Mouse (Mus musculus) mature B cell (primary cell): Measurements from ENCODE around the gene Fam173a.

Experiments used
- in situ Hi-C: fragments of 300-500 bp; cut with MboI; formaldehyde crosslinking; loops from 2 replicates; pipeline ENCODE4 v1.14.3; 2019

The Fam173a gene

DNA sequence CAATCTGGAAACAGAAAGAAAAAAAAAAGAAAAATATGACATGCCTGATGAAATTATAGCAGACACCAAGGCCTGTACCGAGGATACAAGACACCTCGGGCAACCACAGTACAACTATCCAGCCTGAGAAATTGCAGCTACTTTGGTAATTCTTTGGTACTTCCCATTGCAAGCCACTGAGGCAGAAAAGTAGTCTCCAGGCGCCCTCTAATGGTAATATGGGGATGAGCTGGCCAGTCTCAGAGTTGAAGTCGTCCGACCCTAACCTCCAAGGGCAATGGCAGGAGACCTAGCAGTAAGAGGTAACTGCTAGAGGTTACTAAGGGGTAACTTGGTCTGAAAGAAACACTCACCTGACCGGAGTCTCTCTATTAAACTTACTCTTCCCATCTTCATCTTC, 8.3 kb upstream of the Fam173a start:
- in situ Hi-C loops, result loop anchor here (5.0 kb wide), 1 partner anchor 34 kb away; no protein-coding TSS in a partner anchor

DNA sequence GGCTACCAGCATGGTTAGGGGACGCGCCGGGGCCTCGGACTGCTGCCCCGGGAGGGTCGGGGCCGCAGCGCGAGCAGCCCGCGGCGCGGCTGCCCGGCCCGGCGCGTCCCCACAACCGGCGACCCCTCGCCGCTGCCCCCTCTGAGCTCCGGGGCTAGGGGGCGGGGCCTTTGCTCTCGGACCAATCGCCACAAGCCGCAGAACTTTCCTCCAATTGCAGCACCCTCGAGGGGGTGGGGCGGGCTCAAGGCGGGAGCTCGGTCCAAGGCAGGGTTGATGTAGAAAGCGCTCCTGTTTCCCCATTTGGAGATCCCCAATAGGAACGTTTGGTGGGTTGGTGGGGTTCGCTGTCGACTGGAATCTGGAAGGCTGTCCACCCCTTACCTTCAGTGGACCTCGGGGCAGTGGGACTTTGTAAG, 4.3 kb upstream of the Fam173a start, which contains the start of gene Metrn:
Metrn (minus strand) TSS at position 186 of the 419 bp plus-strand sequence.
- in situ Hi-C loops, result no loop called here

DNA sequence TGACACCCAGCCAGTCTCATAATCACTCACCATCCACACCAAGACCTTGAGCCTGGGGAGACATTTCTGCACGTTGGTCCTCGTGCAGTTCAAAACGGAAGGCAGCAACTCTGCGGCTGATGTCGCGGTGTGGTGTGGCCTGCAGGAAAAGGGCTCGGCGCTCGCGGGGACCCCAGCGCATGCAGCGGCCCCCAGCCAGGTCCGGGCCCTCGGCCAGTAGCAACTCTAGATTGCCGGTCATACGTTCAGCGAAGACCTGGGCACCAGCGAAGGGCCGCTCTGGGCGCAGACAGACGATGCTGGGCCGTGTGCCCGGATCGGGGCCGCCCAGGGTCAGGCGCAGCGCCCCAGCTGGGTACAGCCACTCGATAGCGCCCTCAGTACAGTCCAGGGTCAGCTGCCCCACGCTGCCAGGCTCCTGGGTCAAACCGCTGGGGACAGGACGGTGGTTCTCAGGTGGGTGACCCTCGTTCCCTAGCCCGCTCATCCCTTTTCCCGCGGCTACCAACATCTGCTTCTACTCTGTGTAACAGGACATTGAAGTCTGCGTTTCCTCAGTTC, 3.6 kb upstream of the Fam173a start:
- in situ Hi-C loops, result no loop called here

DNA sequence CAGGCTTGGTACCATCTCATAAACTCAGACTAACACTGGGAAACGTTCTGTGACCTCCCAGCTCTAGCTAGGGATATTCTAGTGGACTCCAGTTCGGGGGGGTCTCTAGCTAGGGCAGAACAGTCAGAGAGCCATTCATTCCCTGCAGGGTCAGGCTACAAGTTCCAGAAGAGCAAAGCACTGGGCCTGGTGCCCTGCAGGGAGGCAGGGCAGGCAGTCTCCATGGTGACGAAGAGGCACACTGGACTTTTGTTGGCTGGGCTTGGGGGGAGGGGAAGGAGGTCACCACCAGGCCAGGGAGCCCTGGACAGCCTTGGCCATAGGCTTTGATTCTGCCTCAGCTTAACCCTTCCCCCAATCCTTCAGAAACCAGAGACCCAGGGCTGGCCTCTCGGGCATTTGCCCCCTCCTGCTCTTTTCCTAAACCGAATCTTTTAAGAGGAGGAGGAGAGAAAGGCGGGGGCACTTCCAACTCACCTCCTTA, 3.0 kb upstream of the Fam173a start, which contains the start of gene AC134908.4:
AC134908.4 (minus strand) TSS at position 51 of the 484 bp plus-strand sequence.
- in situ Hi-C loops, result no loop called here

DNA sequence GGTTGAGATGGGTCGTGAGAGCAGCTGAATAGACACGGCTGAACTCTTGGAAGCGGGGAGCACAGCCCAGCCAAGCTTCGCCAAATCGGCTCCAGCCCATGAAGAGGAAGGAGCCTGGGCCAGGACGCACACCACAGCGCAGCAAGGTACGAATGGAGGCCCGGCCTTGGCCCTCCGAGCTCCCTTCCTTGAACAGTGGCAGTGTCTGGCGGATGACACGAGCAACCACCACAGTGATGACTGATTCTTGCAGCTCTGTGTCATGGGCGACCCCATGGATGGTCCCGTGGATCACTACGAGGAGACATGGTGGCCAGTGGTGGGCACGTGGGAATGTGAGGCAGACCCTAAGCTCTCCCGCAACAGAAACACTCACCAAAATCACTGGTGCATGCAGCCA, 2.3 kb upstream of the Fam173a start:
- in situ Hi-C loops, result no loop called here

DNA sequence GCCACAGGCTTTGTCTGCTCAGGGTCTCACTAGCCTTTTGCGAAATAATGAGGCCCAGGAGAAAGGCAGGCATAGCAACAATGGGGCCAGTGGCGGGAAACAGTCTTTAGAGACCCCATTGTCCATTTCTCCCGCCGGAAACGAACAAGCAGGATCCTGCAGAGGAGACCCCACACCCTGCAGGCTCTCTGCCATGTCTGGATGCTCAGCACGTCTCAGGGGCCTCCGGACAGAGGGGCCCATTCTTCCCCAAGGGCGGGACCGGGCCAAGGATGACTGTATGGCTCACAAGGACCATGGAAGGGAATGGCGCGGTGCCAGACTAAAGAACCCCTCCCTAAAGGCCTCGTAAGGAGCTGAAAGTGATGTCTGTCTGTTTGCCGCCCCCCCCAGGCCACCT, 1.5 kb upstream of the Fam173a start:
- in situ Hi-C loops, result no loop called here

DNA sequence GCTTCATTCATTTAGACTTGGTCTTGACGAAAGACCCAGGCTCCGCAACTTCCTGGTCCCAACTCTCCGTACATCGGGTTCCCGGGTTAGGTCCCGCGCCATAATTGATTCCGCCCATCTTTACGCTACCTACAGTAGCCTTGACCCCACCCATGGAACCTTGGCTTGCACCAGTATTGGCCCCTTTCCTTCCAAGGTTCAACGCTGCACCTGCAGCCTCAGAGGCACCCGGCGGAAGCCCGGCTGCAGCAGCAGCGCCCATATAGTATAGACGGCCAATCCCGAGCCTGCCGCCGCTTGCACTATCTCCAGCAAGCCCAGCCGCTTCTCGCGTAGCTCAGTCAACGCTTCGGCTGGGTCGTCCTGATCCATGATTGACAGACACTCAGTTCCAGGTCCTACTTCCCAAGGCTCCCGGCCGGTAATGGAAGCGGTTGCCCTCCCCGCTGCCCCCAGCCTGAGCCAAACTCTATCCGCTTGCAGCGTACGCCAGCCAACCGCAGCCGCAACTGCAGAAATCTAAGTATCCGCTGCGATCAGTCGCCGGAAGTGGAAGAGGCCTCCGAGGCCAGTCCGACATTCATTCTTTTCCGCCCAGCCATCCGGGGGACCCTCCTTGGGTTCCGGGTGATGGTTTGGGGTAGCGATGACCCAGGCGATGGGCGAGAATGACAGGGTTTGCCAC, 716 bp downstream of the Fam173a start:
- in situ Hi-C loops, result no loop called here

DNA sequence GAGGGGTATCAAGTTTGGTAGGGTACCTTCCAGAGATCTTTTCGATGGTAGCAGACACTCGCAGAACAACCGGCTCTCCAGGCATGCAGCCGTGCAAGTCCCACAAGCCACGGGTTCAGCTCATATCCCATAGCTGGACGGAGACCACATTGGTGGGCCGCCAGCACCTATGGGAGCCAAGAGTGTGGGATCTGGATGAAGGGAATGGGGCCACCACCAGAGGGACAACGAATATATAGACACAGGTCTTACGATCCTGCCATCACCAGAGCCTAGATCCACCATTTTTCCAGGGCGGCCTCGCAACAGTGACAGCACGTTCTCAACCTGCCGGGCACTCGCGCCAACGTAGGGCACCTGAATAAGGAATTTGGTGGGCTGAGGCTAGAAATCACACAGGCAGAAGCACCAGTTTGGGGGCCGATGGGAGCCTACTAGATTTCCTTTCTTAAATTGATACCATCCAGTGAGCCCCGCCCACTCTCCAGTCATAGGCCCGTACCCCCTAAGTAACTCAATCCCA, 1.3 kb downstream of the Fam173a start:
- in situ Hi-C loops, result no loop called here

DNA sequence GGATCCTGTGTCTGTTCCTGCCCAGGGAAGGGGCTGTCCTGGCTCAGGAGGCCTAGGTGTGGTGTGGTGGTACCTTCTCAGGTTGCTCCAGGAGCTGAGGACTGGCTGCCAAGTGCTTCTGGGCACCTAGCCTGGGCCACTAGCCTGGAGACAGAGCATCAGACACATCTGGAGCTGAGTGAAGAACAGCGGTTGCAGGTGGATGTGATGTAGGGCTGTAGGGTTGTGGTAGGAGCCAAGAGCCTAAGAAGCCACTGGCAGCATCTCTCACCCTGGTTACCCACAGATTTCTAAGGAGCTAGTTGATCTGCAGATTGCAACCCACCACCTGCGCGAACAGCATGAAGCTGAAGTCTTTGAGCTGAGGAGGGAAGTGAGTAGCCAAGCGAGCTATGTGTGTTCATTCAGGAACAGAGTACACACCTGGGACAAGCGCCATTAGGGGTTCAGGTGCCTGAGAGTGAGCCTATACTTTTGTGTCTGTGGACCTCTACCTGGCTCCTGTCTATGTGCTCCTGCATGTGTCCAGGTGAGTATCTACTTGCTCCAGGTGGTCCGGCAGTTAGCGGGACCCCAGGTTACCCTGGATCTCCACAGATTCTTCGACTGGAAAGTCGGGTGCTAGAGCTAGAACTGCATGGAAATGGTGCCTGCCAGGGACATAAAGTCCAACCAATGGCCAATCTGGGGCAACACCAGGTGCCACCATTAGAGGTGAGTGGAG, 5.8 kb downstream of the Fam173a start:
- in situ Hi-C loops, result no loop called here

DNA sequence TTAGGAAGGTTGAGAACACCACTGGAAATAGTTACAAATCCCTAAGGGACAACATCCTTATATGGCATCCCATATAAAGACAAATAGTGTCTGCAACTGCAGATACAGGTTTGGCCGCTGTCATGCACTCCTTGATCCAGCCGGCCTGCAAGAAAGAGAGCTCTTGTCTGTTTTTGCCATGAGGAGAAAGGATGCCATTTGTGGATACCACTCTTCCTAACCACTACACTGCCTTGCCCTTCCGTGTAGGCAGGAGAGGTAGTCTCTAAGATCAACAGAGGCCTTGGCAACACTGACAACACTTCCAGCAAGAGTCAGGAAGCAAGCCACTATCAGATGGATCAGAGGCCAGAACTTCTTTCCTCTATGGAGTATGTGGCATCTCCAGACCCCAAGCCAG, 6.4 kb downstream of the Fam173a start, which contains the start of gene Ccdc78:
Ccdc78 (plus strand) TSS at position 301 of the 400 bp plus-strand sequence.
- in situ Hi-C loops, result no loop called here

DNA sequence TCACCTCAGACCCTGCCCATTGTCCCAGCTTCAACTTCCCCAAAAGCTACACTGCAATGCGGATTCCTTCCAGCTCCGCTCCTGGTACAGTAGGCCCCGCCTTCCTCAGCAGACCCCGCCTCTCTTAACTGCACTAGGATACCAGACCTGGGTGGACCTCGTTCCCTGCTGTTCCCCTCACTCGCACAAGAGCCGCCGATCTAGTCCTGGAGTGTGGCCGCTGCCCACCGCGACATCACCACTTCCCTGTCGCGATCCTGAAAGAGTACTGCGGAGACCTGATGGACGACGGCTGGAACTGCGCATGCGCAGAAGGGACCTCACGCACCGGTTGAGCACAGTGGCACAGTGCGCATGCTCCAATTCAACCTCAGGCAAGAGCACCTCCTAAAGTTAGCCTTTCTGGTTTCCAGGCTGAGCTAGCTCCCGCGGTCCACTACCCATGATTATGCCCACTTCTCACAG, 7.4 kb downstream of the Fam173a start, which contains the start of gene Haghl:
Haghl (minus strand) TSS at position 393 of the 465 bp plus-strand sequence.
- in situ Hi-C loops, result no loop called here

DNA sequence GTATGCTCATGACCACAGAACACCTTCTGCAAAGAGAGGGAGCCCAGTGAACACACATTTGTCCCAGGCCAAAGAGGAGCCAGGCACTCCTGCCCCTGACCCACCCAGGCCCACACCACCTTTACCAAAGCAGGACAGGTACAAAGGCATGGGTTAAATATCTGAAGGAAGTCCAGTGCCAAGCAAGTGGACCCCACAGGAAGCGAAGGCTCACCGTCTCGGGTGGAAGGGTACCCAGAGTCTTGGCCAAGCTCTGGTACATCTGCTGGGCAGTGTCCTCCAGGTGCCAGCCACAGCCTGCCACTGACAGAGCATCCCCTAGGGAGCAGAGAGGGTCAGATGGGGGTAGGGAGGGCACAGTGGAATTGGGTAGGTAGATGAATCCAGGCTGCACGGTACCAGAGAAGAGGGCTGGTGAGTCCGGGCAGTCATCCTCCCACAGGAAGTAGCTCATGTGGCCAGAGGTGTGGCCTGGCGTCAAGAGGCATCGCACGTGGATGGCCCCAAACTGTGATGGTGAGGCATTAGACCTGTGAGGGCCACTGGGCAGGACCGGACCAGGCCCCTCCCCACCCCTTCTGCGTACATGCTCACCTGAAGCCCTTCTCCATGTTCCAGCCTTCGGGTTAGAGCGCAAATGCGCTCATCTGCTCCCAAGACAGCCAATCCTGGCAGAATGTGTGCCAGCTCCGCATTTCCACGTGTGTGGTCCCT, 8.7 kb downstream of the Fam173a start:
- in situ Hi-C loops, result no loop called here

DNA sequence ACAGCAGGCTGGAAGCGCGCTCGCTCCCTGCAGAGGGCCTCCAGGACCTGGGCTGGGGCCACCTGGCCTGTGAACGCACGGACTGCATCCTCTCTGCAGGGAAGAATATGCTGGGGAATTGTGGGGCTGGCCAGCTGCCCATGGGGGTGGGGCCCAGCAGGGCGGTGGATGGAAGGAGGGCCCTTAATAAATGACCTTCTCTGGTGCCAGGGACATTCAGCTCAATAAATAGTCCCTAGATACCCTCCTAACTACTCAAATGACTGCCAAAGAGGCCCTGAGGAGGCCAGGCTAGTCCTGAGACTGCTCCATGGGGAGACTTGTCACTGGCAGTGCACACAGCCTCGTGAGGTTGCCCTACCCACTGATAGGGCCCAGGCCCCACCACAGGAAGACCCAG, 9.6 kb downstream of the Fam173a start:
- in situ Hi-C loops, result no loop called here

DNA sequence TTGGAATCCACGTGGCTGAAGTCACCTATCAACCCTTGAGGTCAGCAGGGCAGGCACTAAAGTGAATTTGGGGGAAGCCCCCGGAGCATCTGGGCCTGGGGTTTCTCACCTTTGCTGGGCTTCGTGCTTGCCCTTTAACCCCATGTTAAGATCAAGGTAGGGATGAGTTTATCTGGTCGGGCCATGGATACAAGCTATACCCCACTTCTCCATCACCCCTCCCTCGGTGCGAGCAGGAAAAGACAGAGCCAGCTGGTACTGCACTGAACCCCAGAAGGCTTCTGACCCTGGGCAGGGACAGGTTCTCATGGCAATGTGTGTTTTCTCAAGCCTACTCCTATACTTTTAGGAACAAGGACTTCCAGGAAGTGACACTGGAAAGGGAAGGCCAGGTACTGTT, 11.4 kb downstream of the Fam173a start:
- in situ Hi-C loops, result no loop called here

DNA sequence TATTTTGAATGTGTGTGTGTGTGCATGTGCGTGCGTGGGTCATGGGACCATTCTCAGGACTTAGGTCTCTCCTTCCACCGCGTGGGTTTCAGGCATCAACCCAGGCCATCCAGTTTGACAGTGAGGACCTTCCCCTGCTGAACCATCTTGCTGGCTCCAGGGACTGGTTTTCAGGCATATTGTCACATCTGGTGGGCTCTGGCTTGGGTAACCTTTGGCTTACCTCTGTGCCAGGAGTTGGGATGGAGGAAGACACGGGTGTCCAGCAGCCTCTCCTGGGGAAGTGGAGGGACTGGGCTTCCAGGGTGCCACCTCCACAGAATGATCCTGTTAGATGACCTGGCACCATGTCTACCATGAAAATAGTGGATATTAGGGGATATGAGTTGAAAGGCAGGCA, 14.8 kb downstream of the Fam173a start:
- in situ Hi-C loops, result no loop called here

DNA sequence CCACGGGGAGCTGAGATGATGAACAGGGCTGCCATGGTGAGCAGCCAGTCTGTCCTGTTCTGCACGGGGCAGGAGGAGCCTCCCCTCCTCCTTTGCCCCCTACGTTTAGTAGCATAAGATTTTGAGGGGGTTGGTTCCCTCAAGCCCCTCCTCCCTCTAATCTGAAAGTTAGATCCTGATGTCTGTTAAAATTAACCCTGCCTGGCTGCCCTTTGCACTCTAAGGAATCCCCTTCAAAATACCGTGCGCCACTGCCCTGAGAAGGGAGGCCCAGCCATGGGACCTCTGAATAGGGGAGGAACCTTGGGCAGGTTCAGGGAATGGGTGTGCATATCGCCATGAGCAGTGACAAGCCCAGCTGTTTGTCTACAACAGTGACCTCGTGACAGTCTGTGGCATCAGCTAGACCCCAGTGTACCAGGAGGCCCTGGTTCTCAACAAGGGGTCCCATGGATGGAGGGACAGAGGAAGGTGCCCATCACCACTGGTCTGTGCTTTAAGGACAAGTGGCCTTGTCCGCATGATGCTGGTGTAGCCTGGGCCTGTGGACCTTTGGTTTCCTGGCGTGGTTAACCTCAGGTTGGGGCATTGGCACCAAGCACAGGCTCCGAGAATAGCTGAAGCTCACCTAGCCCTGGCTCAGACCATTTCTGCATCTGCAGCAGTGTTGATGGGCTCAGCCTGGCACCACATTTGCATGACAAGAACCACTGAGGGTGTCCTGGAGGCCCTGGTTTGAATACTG, 17.2 kb downstream of the Fam173a start:
- in situ Hi-C loops, result no loop called here

DNA sequence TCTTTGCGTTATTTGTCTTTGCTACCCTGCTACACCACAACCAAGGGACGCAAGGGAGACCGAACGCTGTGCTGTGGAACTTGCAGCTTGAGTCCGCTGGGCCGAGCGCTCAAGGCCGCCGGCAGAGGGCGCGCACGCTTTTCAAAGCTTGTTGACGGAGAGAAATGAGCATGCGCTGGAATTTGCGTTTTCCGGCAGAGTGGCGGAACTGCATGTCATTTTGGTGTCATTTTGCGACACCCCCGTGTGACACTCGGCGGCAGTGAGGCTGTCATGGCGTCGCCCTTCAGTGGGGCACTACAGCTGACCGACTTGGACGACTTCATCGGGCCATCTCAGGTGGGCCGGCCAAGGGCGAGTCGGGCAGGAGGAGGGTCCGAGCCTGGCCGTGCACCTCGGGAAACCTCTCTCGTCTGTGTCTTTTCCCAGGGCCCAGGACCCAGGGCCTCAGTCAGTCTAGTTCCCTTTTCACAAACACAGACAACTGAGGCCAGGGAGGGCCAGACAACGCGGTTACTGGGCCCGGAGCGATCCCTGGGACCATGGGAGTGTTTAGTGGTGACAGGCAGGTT, 19.1 kb downstream of the Fam173a start, which contains the start of gene Narfl:
Narfl (plus strand) TSS at position 228 of the 572 bp plus-strand sequence.
- in situ Hi-C loops, result no loop called here

DNA sequence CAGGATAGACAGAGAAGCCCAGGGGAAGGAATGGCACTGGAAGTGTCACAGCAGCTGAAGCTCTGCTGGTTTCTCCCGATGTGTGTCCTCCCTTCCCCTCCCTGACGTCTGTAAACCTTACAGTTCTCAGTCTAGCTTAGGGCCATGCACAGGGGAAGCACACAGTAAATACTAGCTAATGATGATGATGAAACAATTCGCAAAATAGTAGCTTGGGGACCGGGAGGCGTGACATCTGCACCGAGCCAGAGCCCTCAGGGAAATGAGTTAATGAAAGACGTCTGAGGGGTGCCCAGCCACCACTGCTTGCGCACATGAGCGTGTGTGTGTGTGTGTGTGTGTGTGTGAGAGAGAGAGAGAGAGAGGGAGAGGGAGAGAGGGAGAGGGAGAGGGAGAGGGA, 23.4 kb downstream of the Fam173a start:
- in situ Hi-C loops, result loop anchor here (5.0 kb wide), 1 partner anchor 33 kb away; no protein-coding TSS in a partner anchor

DNA sequence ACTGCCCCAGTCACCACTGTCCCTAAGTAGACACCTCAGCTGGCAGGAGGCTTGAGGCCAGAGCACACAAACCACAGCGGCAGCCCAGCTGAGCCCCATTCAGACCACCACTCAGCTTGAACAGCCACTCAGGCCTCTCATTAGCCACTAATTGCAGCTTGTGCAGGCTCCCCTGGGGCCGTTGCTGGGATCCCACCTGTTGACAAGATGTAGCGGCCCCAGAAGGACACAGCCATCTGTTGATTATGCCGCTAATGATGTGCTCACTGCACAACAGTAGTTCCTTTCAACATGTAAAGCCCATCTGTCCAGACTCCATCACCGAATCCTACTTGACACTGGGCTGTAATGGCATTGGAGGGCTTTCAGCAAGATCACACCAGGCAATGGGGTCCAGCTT, 26.8 kb downstream of the Fam173a start:
- in situ Hi-C loops, result loop anchor here (5.0 kb wide), 1 partner anchor 36 kb away; no protein-coding TSS in a partner anchor

DNA sequence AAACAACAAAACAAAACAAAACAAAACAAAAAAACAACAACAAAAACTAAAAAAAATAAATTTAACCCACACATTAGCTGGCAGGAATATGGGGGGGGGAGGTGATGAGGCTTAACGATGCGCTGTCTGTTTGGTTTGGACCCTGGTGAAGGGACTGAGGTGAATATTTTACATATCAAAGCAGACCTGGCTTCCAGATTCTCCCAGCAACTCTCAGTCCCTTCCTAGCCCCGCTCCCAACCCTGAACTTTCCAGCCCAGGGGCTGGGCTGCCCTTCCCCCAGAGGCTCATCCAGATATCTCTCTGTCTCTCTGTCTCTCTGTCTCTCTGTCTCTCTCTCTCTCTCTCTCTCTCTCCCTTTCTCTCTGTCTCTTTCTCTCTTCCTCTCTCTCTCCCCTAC, 30.1 kb downstream of the Fam173a start:
- in situ Hi-C loops, result no loop called here
